Mouse (Mus musculus): ENCODE data around the gene Hnf1b.

DNA sequence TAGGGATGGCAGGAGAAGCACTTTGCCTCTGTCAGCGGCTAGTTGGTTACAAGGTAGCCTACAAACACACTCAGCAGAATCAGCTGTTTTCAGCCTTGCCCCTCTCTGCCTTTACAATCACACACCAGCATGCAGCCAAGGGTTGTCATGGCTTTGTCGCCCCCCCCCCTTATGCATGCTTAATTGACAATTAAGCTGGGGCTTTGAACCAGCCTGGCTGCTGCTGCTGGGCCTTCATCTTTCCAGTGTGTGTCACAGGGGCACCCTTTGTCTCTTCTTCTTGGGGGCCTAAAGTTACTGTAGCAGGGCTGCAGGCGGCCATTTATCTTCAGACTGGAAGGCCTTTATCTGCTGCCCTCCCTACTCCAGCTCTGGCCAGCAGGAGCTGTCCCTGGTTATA, 17.7 kb downstream of the Hnf1b start:
- TF ChIP-seq GATA1 (IDR thresholded peaks at IDR 0.05; ENCODE audit: borderline replicate concordance, low read length) (no peak), FLI1 (IDR thresholded peaks at IDR 0.05; ENCODE audit: low read length) (no peak)
